Mouse (Mus musculus) ES-E14 (cell line): ENCODE data around the gene Pacrg. TPM values are rescaled to one million over a fixed set of nuclear protein-coding genes. Genes with fewer than 3 reads are reported as not detected.

Experiments
- DNase-seq: peaks from one replicate; pipeline ENCODE4 v3.0.0-alpha.2; 2013; ENCODE audit warnings: low read depth, low spot score
- H3K27ac ChIP-seq: 2 replicates; pipeline ENCODE4 v1.5.1; 2012; ENCODE audit warnings: low read depth, mild to moderate bottlenecking, low read length, moderate library complexity, mixed read lengths; ENCODE audit not compliant: poor library complexity, insufficient read depth, severe bottlenecking
- H3K36me3 ChIP-seq: 2 replicates; pipeline ENCODE4 v1.6.1; 2012; ENCODE audit warnings: mild to moderate bottlenecking, low read length, moderate library complexity, mixed read lengths; ENCODE audit not compliant: control insufficient read depth, poor library complexity, insufficient read depth, severe bottlenecking
- H3K4me1 ChIP-seq, 2 experiments: fragments of 150-350 bp in 1 of 2; sonication (generic) in 1 of 2; 2 replicates each; pipeline ENCODE4 v1.6.1; 2012; ENCODE audit warnings: low read length in 2 of 2, mild to moderate bottlenecking in 1 of 2, mixed read lengths in 1 of 2; ENCODE audit not compliant: control insufficient read depth in 2 of 2, insufficient read depth in 2 of 2, poor library complexity in 1 of 2
- H3K4me3 ChIP-seq, 2 experiments: fragments of 150-350 bp in 1 of 2; sonication (generic) in 1 of 2; 2 replicates each; pipeline ENCODE4 v1.5.1; 2012; ENCODE audit warnings: low read length in 2 of 2, low read depth in 1 of 2, mild to moderate bottlenecking in 1 of 2, mixed read lengths in 1 of 2; ENCODE audit not compliant: insufficient read depth in 1 of 2, poor library complexity in 1 of 2, severe bottlenecking in 1 of 2
- H3K9ac ChIP-seq: 2 replicates; pipeline ENCODE4 v1.6.1; 2012; ENCODE audit warnings: low read depth, mild to moderate bottlenecking, low read length, mixed read lengths; ENCODE audit not compliant: poor library complexity, insufficient read depth, severe bottlenecking
- H3K9me3 ChIP-seq: fragments of 150-350 bp; sonication (generic); 2 replicates; pipeline ENCODE4 v1.6.1; 2012; ENCODE audit warnings: low read depth, mild to moderate bottlenecking, low read length; ENCODE audit not compliant: control insufficient read depth, insufficient read depth
- CHD2 ChIP-seq: IDR thresholded peaks from 2 replicates; pipeline ENCODE4 v1.6.1; 2014; ENCODE audit warnings: mild to moderate bottlenecking, low read depth, low read length, inconsistent platforms
- HCFC1 ChIP-seq: IDR thresholded peaks from 2 replicates; pipeline ENCODE4 v1.6.1; 2012; ENCODE audit warnings: low read length, inconsistent platforms, borderline replicate concordance; ENCODE audit not compliant: insufficient read depth
- MAFK ChIP-seq: IDR thresholded peaks from 2 replicates; pipeline ENCODE4 v1.6.1; 2014; ENCODE audit warnings: mild to moderate bottlenecking, low read depth, low read length, inconsistent platforms; ENCODE audit not compliant: insufficient read depth
- ZC3H11A ChIP-seq: IDR thresholded peaks from 2 replicates; pipeline ENCODE4 v1.6.1; 2012; ENCODE audit warnings: low read depth, mild to moderate bottlenecking, inconsistent platforms, low read length, borderline replicate concordance
- ZNF384 ChIP-seq: IDR thresholded peaks from 2 replicates; pipeline ENCODE4 v1.6.1; 2012; ENCODE audit warnings: low read depth, low read length, inconsistent platforms
- in situ Hi-C, 2 experiments: fragments of 600-800 bp; cut with MboI; formaldehyde crosslinking; loops; one replicate each; pipeline ENCODE4 v1.15.1; 2025; ENCODE audit warnings: low sequenced_read_pairs in 2 of 2, inconsistent platforms in 1 of 2; ENCODE audit not compliant: unreplicated experiment in 2 of 2
- total RNA-seq: library from RNA; depleted of rRNA; stranded (reverse); fragments of 300-350 nt; gene quantifications from 2 replicates; pipeline ENCODE4 v1.2.3, GENCODE M21; 2012

Gene Pacrg
- total RNA-seq, 1 experiment: 0.27 TPM

GRCm38 (mm10) chr17:10627476-10627875 lies 212.6 kb downstream of the Pacrg start:
- H3K9me3 ChIP-seq: no peaks in the 10 kb centered on the region
- in situ Hi-C loops: no loop called here
- no peak overlapping the region for H3K27ac ChIP-seq
- H3K9ac ChIP-seq: no peak overlapping the region
- no peak for DNase-seq
- no peaks in the 10 kb centered on the region for H3K36me3 ChIP-seq
- H3K4me1 ChIP-seq: peaks cover 7 to 13% of the 10 kb centered on the region in 2 experiments; a peak in 3 of 4 replicates
- TF ChIP-seq MAFK (no peak), ZNF384 (no peak), HCFC1 (no peak), CHD2 (no peak), ZC3H11A (no peak)
- H3K4me3 ChIP-seq: no peak overlapping the region

DNA sequence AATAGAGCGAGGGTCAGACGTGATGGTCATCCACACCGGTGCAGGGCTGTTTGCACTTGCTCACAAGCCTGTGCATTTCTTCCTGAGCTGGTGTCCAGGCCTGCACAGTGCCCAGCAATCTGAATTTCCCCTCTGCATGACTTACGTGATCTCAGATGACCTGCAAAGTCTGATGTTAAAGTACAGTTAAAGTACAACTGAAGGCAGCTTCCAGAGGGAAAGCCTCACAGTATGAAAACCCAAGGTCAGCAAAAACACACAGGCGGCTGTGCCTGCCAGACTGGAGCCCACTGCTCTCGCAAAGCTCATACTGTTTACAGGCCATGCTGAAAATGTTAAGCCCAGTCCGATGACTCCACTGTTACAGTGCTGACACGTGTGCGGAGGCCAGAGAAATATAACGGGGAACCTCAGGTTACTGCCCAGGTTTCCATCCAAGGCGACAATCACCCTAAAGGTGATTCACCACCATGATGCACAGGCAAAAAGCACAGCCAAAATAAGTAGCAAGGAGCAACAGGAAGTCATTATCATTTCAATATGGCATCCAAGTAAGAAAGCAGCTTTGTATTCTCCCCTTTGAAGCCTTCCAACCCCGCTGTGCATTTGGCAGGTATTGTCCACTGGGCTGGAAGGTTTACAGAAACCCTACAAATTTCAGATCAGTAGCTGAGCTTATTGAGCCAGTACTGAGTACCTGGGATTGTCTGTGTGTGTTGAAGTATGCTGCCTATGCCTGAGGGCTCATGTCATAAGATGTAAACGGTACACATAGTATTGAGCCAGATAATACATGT lies 213.6 kb downstream of the Pacrg start:
- in situ Hi-C loops: no loop called here
- TF ChIP-seq HCFC1 (no peak), ZC3H11A (no peak), MAFK (peak; percentile 53; the same call in 1 of the 2 replicates)
- no peak for DNase-seq
- H3K4me1 ChIP-seq: peaks cover 7 to 13% of the 10 kb centered on the region in 2 experiments; a peak in 3 of 4 replicates
- no peaks in the 10 kb centered on the region for H3K36me3 ChIP-seq
- H3K4me3 ChIP-seq: no peak overlapping the region
- H3K9me3 ChIP-seq: no peaks in the 10 kb centered on the region
- H3K27ac ChIP-seq: no peak overlapping the region
- H3K9ac ChIP-seq: no peak overlapping the region

GRCm38 (mm10) chr17:10624699-10625424 lies 215.2 kb downstream of the Pacrg start:
- Histone ChIP-seq H3K4me3 (no peak overlapping the region), H3K4me1 (peaks cover 4 to 8% of the 10 kb centered on the region in 2 experiments; a peak in 3 of 4 replicates), H3K9me3 (no peaks in the 10 kb centered on the region), H3K36me3 (no peaks in the 10 kb centered on the region), H3K27ac (no peak overlapping the region), H3K9ac (no peak overlapping the region)
- DNase-seq: no peak
- TF ChIP-seq MAFK (no peak), ZC3H11A (no peak), ZNF384 (no peak), HCFC1 (no peak), CHD2 (no peak)
- in situ Hi-C loops: no loop called here

DNA sequence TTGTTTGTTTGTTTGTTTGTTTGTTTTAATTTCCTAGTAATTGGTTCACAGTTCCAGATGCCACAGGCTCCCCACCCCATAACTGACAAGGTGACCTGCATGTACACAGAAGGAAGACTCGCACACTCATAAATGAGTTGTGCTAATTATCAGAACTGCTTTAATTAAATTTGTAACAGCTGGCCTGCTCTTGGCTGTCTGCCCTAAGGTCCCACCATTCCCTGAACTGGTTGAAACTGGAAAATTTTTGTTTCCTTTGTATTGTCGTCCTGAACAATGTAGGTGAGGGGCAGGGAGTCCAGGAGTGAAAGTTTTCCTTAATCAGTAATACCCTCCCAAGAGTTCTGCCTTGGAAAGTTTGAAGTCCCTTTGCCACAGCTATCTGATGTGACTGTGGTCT lies 219.5 kb downstream of the Pacrg start:
- in situ Hi-C loops: no loop called here
- Histone ChIP-seq H3K9ac (no peak overlapping the region), H3K4me1 (no peaks in the 10 kb centered on the region), H3K9me3 (no peaks in the 10 kb centered on the region), H3K27ac (no peak overlapping the region), H3K36me3 (no peaks in the 10 kb centered on the region), H3K4me3 (no peak overlapping the region)
- no peak for DNase-seq
- TF ChIP-seq MAFK (no peak), CHD2 (no peak), ZNF384 (no peak), ZC3H11A (no peak), HCFC1 (no peak)
